Mouse (Mus musculus) stomach, postnatal 0 days (tissue): ENCODE results near the gene Txnrd2. TPM values are rescaled to one million over a fixed set of nuclear protein-coding genes. Genes with fewer than 3 reads are reported as not detected.

ENCODE experiments used
- ATAC-seq: fragments of 200-750 bp; cut with Nextera tagmentation; 2 replicates; pipeline ENCODE4 v1.8.0; 2017; ENCODE audit not compliant: low FRiP score, low TSS enrichment
- DNase-seq: peaks from one replicate; pipeline ENCODE4 v3.0.0-alpha.2; 2016; ENCODE audit warnings: low spot score
- H3K27ac ChIP-seq: fragments of 300-500 bp; sonication (generic); replicated peaks from 2 replicates; pipeline ENCODE4 v1.5.1; 2014; ENCODE audit warnings: mild to moderate bottlenecking, control low read depth
- H3K27me3 ChIP-seq: fragments of 300-500 bp; sonication (generic); 2 replicates; pipeline ENCODE4 v1.6.1; 2014; ENCODE audit warnings: low read length; ENCODE audit not compliant: control insufficient read depth, insufficient read depth
- H3K36me3 ChIP-seq: fragments of 300-500 bp; sonication (generic); 2 replicates; pipeline ENCODE4 v1.6.1; 2014; ENCODE audit warnings: low read length, mixed read lengths; ENCODE audit not compliant: control insufficient read depth, insufficient read depth
- H3K4me1 ChIP-seq: fragments of 300-500 bp; sonication (generic); replicated peaks from 2 replicates; pipeline ENCODE4 v1.6.1; 2014; ENCODE audit warnings: antibody characterized with exemption; ENCODE audit not compliant: control insufficient read depth, insufficient read depth
- H3K4me2 ChIP-seq: fragments of 300-500 bp; sonication (generic); replicated peaks from 2 replicates; pipeline ENCODE4 v1.6.1; 2014; ENCODE audit warnings: low read depth, mild to moderate bottlenecking, control low read depth, moderate library complexity
- H3K4me3 ChIP-seq: fragments of 300-500 bp; sonication (generic); 2 replicates; pipeline ENCODE4 v1.5.1; 2014; ENCODE audit warnings: low read depth, low read length, control low read depth
- H3K9ac ChIP-seq: fragments of 300-500 bp; sonication (generic); 2 replicates; pipeline ENCODE4 v1.6.1; 2014; ENCODE audit warnings: mild to moderate bottlenecking, low read length, control low read depth, mixed read lengths
- H3K9me3 ChIP-seq: fragments of 300-500 bp; sonication (generic); 2 replicates; pipeline ENCODE4 v1.6.1; 2016; ENCODE audit warnings: low read length; ENCODE audit not compliant: control insufficient read depth
- CTCF ChIP-seq: IDR thresholded peaks from 2 replicates; pipeline ENCODE4 v1.5.1; 2016; ENCODE audit warnings: antibody characterized with exemption, low read depth, mild to moderate bottlenecking, moderate library complexity
- EP300 ChIP-seq: optimal IDR thresholded peaks from 2 replicates; pipeline ENCODE3; 2016; ENCODE audit warnings: antibody characterized with exemption
- WGBS: fragments of 180-500 bp; shearing (Covaris S2); extraction: QIAGEN DNeasy Blood & Tissue Kit; methylation state at CpG from one replicate; pipeline ENCODE4 v1.1.7; 2014; 5-methylcytosine and 5-hydroxymethylcytosine counted together
- polyA plus RNA-seq: library from polyadenylated mRNA; unstranded; fragments of >200 nt; fragmentation: Nextera tagmentation; extraction: Ambion mirVana; gene quantifications from 2 replicates; pipeline ENCODE4 v1.2.1, GENCODE M21; 2015

The Txnrd2 gene
- polyA plus RNA-seq, 1 experiment from 2014 or later, result 16.2 TPM

DNA sequence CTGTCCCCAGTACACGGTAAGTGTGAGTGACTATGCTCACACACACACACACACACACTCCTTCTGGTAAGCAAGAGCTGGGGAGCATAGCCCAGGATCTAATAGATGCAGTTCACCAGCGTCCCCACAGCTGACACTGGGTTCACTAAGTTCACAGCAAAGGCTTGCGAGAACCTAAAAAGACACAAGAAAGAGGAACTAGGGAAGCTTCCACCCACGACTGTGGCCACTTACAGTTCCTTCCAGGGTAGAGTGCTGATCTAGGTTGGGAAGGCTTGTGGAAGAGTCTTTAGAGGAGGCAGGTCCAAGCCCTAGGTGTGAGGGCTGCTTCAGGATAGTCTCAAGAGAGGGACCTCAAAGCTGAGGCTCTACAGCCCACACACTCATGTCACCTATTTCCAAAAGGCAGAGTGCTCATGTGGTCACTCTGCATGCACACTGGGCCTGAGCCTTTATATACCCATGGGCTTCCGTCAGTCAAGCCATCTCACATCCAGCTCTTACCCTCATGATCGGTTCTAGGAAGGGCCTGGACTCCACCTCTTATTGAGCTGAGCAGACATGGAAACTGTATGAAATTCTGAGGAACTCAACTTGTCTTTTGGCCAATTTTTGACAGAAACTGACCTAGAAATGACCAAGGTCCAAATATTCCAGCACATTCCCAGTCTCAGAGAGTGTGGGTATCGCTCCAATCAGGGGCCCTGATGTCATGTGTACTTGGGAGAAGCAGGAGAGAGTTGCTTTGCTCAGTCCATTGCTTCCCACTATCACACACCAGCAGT, 13.0 kb upstream of the Txnrd2 start:
- peaks cover 9% of the 10 kb centered on the region; the same call in 1 of the 2 replicates for H3K36me3 ChIP-seq
- TF ChIP-seq EP300, result no peak
- TF ChIP-seq CTCF, result no peak
- no peak overlapping the region for H3K4me2 ChIP-seq
- no peaks in the 10 kb centered on the region for H3K9me3 ChIP-seq
- H3K4me1 ChIP-seq, result peaks cover 4% of the 10 kb centered on the region
- H3K9ac ChIP-seq, result no peak overlapping the region
- 79% methylated on average over 7 of the region's 7 CpGs for WGBS
- DNase-seq (no peak), ATAC-seq (no peak)
- no peak overlapping the region for H3K4me3 ChIP-seq
- H3K27ac ChIP-seq, result no peak overlapping the region
- no peaks in the 10 kb centered on the region for H3K27me3 ChIP-seq

GRCm38 (mm10) chr16:18416094-18416761, 10.0 kb upstream of the Txnrd2 start:
- H3K4me2 ChIP-seq, result peak overlapping the region; percentile 8; the same call in 1 of the 2 replicates
- TF ChIP-seq EP300 (no peak), CTCF (no peak)
- no peak for DNase-seq

DNA sequence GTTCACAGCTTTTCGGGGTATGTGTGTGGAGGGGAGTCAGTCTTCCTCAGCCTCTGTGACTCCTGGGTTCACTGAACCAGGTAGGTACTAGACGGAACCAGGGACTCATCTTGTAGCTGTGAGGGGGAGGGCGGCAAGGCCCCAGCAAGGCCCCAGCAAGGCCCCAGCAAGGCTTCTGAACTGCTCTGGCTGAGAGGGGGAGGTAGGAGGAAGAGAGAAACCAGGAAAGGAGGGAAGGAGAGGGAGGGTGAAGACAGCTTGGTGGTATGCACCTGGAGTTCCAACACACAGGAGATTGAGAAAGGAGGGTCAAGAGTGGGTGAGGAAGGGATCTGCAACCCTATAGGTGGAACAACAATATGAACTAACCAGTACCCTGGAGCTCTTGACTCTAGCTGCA, 9.3 kb upstream of the Txnrd2 start:
- H3K4me2 ChIP-seq, result peak overlapping the region; percentile 8; the same call in 1 of the 2 replicates
- 0 out of 2 replicates have a peak overlapping the region, but pooled peaks have one; percentile 35 for H3K9ac ChIP-seq
- no peak overlapping the region for H3K4me3 ChIP-seq
- H3K27me3 ChIP-seq, result no peaks in the 10 kb centered on the region
- ATAC-seq (no peak), DNase-seq (no peak)
- H3K4me1 ChIP-seq, result peaks cover 4% of the 10 kb centered on the region
- peak overlapping the region; percentile 90 for H3K27ac ChIP-seq
- H3K36me3 ChIP-seq, result peaks cover 3% of the 10 kb centered on the region; the same call in 1 of the 2 replicates
- H3K9me3 ChIP-seq, result no peaks in the 10 kb centered on the region
- no peak for TF ChIP-seq EP300
- TF ChIP-seq CTCF, result no peak
- 62% methylated on average over 3 of the region's 3 CpGs for WGBS

More at GRCm38 (mm10) chr16:18416094-18416761, 10.0 kb upstream of the Txnrd2 start:
- H3K36me3 ChIP-seq, result no peaks in the 10 kb centered on the region; the same call in 1 of the 2 replicates
- 18% methylated on average over 18 of the region's 18 CpGs for WGBS
- no peaks in the 10 kb centered on the region for H3K27me3 ChIP-seq
- H3K4me3 ChIP-seq, result no peak overlapping the region
- peak; percentile 68 for ATAC-seq
- H3K9me3 ChIP-seq, result no peaks in the 10 kb centered on the region
- peaks cover 4% of the 10 kb centered on the region for H3K4me1 ChIP-seq
- H3K9ac ChIP-seq, result 0 out of 2 replicates have a peak overlapping the region, but pooled peaks have one; percentile 35
- H3K27ac ChIP-seq, result peak overlapping the region; percentile 90

- ATAC-seq, result no peak
- 93% methylated on average over 5 of the region's 5 CpGs for WGBS
- H3K4me2 ChIP-seq, result no peak overlapping the region
- no peak for TF ChIP-seq CTCF
- TF ChIP-seq EP300, result no peak
- H3K4me3 ChIP-seq, result no peak overlapping the region
- H3K36me3 ChIP-seq, result peaks cover 3% of the 10 kb centered on the region; the same call in 1 of the 2 replicates
- DNase-seq, result no peak
- H3K9ac ChIP-seq, result no peak overlapping the region
- no peaks in the 10 kb centered on the region for H3K27me3 ChIP-seq
- H3K27ac ChIP-seq, result no peak overlapping the region
- no peaks in the 10 kb centered on the region for H3K9me3 ChIP-seq
- peaks cover 4% of the 10 kb centered on the region for H3K4me1 ChIP-seq
Measured at GRCm38 (mm10) chr16:18417491-18417890, 8.7 kb upstream of the Txnrd2 start.

- ATAC-seq, result no peak
- 85% methylated on average over 4 of the region's 4 CpGs for WGBS
- no peak overlapping the region for H3K27ac ChIP-seq
Measured at GRCm38 (mm10) chr16:18418756-18419602, 7.2 kb upstream of the Txnrd2 start.

More at GRCm38 (mm10) chr16:18418756-18419602, 7.2 kb upstream of the Txnrd2 start:
- TF ChIP-seq EP300, result no peak
- no peak for TF ChIP-seq CTCF
- H3K27me3 ChIP-seq, result no peaks in the 10 kb centered on the region
- H3K9me3 ChIP-seq, result no peaks in the 10 kb centered on the region
- no peak overlapping the region for H3K4me3 ChIP-seq
- DNase-seq, result no peak
- peaks cover 4% of the 10 kb centered on the region for H3K4me1 ChIP-seq
- H3K9ac ChIP-seq, result no peak overlapping the region
- H3K36me3 ChIP-seq, result peaks cover 3% of the 10 kb centered on the region; the same call in 1 of the 2 replicates
- H3K4me2 ChIP-seq, result no peak overlapping the region
